Mouse (Mus musculus): ENCODE data around the gene Hsf2. TPM values are rescaled to one million over a fixed set of nuclear protein-coding genes. Genes with fewer than 3 reads are reported as not detected.

Gene Hsf2
- 10 to 100 TPM; 12.6 to 15.9 TPM for polyA plus RNA-seq (2017; shearing (Covaris generic))

DNA sequence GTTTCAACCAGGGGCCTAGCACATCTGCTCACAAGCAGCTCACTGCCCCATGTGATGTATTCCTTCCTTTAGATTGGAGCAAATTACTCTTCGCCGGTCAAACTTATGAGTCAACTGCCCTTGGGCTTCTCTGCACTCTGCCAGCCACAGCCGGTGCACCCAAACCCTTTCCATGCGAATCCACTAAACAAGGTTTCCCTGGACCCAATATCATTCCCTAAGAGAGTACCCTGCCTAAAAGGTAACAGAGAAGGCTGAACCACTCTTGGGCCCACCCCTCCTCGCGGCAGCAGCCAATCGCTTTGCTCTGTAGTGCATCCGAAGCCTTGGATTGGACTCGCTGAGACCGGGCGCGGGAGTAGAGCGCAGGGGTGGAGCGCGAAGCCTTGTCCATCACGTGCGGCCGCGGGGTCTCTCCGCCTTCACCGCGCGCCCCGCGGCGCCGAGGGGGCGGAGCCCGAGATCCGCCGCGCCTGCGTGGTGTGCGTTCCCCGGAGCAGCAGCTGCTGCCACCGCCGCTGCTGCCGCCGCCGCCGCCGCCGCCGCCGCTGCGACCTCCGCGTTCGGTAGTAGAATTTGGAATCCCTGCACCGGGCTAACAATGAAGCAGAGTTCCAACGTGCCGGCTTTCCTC, at the start of gene Hsf2:
Gene Hsf2 (plus strand): TSS at position 478 of the 634 bp plus-strand sequence.
- peak; percentile 95 for ATAC-seq

- ATAC-seq, result no peak
These were observed 48.3 kb upstream of the Hsf2 start for GRCm38 (mm10) chr10:57437898-57438297.

GRCm38 (mm10) chr10:57441049-57441448, 45.1 kb upstream of the Hsf2 start:
- no peak for ATAC-seq

DNA sequence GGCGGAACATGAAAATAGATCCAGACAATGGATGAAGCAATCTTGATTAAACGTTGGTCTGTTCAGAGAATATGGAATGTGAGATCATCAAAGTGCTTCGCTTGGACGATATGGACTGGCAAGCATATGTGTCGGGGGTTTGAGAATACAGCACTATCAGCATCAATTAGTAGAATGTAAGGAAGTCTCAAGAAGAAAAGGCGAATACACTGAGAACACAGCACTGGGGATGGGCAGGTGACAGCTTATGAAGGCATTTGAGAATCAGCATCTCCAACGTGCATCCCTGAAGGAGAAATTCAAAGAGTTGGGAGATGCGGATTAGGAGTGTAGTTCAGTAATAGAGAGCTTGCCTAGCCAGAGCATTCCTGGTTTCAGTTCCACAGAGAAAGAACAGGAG, 41.8 kb upstream of the Hsf2 start:
- no peak for ATAC-seq

- ATAC-seq, result no peak
These were observed 40.5 kb upstream of the Hsf2 start for GRCm38 (mm10) chr10:57445655-57446054.

GRCm38 (mm10) chr10:57447657-57448050, 38.5 kb upstream of the Hsf2 start:
- no peak for ATAC-seq

GRCm38 (mm10) chr10:57448051-57448716, 38.0 kb upstream of the Hsf2 start:
- peak; percentile 94 for ATAC-seq

DNA sequence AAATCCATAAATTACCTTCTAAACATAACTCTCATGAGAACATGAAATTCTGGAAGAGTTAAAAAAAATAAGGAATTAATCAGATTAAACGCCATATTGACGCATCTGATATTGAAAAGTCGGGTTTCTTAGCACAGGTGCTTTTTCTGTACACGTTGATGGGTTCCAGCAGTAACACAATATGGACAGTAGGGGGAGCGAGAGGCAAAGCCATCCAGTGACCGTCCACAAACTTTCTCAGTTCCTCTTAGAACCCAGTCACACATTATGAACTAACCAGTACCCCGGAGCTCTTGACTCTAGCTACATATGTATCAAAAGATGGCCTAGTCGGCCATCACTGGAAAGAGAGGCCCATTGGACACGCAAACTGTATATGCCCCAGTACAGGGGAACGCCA, 22.9 kb upstream of the Hsf2 start:
- peak; percentile 88 for ATAC-seq

GRCm38 (mm10) chr10:57465768-57466167, 20.4 kb upstream of the Hsf2 start:
- ATAC-seq, result no peak

DNA sequence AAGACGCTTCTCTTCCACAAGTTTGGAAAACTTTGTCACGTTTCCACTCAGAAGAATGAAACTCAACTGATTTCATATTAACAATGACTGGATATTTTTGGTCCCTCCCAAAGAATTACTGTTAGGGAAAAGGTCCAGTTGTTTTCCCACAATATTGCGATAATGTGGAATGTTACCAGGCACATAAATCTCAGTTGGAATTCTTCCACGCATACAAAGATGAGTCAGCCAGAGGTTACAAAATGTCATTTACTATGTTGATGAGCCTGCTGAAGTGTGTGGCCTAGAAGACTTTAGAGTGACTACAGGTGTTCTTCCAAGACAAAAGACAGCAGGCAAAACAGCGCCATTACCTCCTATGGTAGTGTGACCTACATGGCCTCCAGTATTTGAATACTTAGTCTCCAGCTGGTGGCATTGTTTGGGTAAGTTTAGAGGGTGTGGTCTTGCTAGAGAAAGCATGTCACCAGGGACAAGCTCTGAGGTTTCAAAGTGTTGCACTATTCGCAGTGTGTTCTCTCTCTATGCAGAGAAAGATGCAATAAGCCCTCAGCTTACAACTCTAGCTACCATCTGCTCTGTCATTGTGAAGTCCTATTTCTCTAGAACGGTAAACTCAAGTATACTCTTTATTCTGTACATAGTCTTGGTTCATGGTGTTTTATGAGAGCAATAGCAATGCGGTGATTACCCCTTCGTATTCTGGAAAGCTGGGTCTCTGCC, 8.9 kb upstream of the Hsf2 start:
- no peak for ATAC-seq

DNA sequence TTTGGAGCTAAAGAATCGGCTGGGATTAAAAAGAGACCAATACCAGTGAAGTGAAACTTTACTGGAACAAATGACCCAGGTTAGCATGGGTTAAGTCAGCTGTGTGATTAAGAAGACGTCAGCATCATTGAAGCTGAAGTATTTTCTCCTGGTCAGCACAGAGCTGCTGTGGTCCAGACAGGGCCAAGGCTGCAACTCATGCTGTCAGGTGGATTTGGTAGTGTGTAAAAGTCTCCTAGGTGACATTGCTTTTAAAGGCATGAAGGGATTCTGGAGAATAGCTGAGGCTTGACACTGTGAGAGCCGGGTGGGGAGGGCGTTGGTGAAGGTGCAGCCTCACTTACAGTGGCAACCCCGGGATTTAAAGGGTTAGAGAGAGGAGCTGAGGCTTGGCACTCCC, 4.5 kb upstream of the Hsf2 start:
- ATAC-seq, result no peak

- ATAC-seq, result no peak
These were observed 1.4 kb upstream of the Hsf2 start for GRCm38 (mm10) chr10:57484741-57485140.

GRCm38 (mm10) chr10:57486542-57487071, 422 bp downstream of the Hsf2 start:
- ATAC-seq, result peak; percentile 33

- no peak for ATAC-seq
These were observed 1.0 kb downstream of the Hsf2 start for GRCm38 (mm10) chr10:57487201-57487600.

DNA sequence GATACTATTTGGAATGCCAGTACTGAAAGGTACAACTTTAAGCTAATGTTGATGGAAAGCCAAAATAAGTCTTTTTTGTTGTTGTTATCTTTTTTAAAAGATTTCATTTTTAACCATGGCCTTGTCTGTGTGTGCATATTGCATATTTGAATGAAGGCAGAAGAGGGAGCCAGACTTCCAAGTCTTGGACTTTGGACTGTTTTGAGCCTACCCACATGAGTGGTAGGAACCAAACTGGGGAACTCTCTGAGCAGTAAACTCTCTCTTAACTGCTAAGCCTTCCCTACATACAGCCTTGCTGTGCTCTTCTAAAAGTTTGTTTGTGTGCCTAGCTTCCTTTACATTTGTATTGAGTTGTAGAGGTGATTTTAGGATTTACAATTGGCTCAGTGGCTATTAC, 2.4 kb downstream of the Hsf2 start:
- no peak for ATAC-seq

DNA sequence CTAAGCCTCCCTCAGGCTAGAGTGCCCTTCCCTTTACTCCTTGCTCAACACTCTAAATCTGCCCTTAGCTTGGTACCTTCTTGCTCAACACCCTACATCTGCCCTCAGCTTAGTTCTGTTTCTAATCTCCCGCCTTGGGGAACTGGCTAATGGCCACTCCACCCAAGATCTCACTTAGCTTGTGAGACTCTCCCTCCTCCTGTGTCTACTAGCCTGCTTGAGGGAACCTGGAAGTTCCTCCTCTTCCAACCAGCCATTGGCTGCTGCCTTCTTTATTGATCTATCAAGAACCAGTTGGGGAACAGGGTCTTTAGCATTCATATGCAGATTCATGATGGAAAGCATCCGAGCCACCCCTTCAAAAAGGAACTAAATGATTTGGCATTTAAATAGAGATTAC, 5.9 kb downstream of the Hsf2 start:
- ATAC-seq, result no peak

- ATAC-seq, result no peak
These were observed 13.4 kb downstream of the Hsf2 start for GRCm38 (mm10) chr10:57499414-57500156.

GRCm38 (mm10) chr10:57514616-57515015, 28.4 kb downstream of the Hsf2 start:
- no peak for ATAC-seq

DNA sequence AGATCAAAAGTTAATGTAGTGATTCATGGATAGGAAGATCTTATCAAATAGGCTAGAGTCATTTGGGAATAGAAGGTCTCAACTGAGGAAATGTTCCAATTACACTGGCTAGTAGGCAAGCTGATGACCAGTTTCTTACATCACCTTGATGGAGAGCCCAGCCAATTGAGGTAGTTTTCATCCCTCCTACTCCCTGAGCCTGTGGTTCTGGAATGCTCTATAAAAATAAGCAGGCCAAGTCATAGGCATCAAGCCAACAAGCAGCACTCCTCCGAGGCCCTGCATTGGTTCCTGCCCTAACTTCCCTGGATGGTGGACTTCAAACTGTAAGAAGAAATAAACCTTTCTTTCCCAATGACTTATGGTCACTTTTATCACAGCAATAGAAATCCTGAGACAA, 29.1 kb downstream of the Hsf2 start:
- ATAC-seq, result no peak

DNA sequence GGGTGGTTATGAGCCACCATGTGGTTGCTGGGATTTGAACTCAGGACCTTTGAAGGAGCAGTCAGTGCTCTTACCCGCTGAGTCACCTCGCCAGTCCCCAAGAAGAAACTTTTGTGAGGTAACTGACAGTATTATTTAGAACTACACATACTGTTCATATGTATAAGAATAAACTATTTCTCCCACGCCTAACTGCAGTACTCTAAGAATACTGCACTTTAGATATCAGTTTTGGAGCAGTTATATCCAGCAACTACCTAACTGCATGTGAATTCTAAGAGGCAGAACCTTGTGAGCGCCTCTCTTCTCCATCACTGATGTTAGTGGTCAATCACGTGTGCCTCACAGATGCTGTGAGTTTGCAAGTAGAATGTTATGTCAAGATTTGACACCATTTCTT, 40.3 kb downstream of the Hsf2 start:
- no peak for ATAC-seq

- ATAC-seq, result no peak
These were observed 44.9 kb downstream of the Hsf2 start for GRCm38 (mm10) chr10:57531076-57531475.

- ATAC-seq, result no peak
These were observed 45.5 kb downstream of the Hsf2 start for GRCm38 (mm10) chr10:57531616-57532217.

All from activated CD4-positive, CD25-positive, alpha-beta regulatory T cell, adult 4 months (primary cell).